Mouse (Mus musculus) kidney, adult 11 months (tissue): ENCODE results near the gene Il25.

ENCODE experiments used
- DNase-seq: peaks from one replicate; pipeline ENCODE4 v3.0.0; 2022

Gene Il25

GRCm38 (mm10) chr14:54932645-54933150 is at the start of gene Il25:
Gene Il25 (plus strand): TSS chr14:54932695.
- DNase-seq = no peak

- peak; percentile 88 for DNase-seq
These were observed 49.1 kb upstream of the Il25 start, which contains the start of the genes Bcl2l2 and Gm20521 for GRCm38 (mm10) chr14:54883154-54884021. Gene Bcl2l2 (plus strand): TSS chr14:54883377. Gene Gm20521 (plus strand): TSS chr14:54883441.

- DNase-seq = no peak
These were observed 48.3 kb upstream of the Il25 start for GRCm38 (mm10) chr14:54884022-54884712.

- no peak for DNase-seq
These were observed 47.2 kb upstream of the Il25 start for GRCm38 (mm10) chr14:54885309-54885708.

GRCm38 (mm10) chr14:54892200-54892599 is 40.3 kb upstream of the Il25 start, which contains the start of gene Pabpn1:
Gene Pabpn1 (plus strand): TSS chr14:54892500.
- no peak for DNase-seq

GRCm38 (mm10) chr14:54893651-54894181 is 38.8 kb upstream of the Il25 start:
- DNase-seq = peak; percentile 100

- DNase-seq = peak; percentile 51
These were observed 38.0 kb upstream of the Il25 start for GRCm38 (mm10) chr14:54894296-54895151.

GRCm38 (mm10) chr14:54897445-54897844 is 35.0 kb upstream of the Il25 start:
- no peak for DNase-seq

- peak; percentile 73 for DNase-seq
These were observed 32.1 kb upstream of the Il25 start for GRCm38 (mm10) chr14:54900383-54900782.

- no peak for DNase-seq
These were observed 28.9 kb upstream of the Il25 start for GRCm38 (mm10) chr14:54903641-54904040.

- no peak for DNase-seq
These were observed 23.8 kb upstream of the Il25 start for GRCm38 (mm10) chr14:54908682-54909081.

- no peak for DNase-seq
These were observed 20.2 kb upstream of the Il25 start for GRCm38 (mm10) chr14:54912109-54912850.

GRCm38 (mm10) chr14:54912886-54913285 is 19.6 kb upstream of the Il25 start, which contains the start of gene Slc22a17:
Gene Slc22a17 (minus strand): TSS chr14:54913132.
- DNase-seq = peak; percentile 38

GRCm38 (mm10) chr14:54913343-54913742 is 19.2 kb upstream of the Il25 start:
- no peak for DNase-seq

- DNase-seq = no peak
These were observed 12.3 kb upstream of the Il25 start for GRCm38 (mm10) chr14:54920076-54920685.

GRCm38 (mm10) chr14:54924641-54925348 is 7.7 kb upstream of the Il25 start:
- no peak for DNase-seq

GRCm38 (mm10) chr14:54925349-54926342 is 6.8 kb upstream of the Il25 start, which contains the start of gene Efs:
Gene Efs (minus strand): TSS chr14:54926126.
- DNase-seq = peak; percentile 35

- DNase-seq = no peak
These were observed 5.9 kb upstream of the Il25 start for GRCm38 (mm10) chr14:54926401-54927158.
